Mouse (Mus musculus): ENCODE results near the gene Pcdh15.

The Pcdh15 gene

DNA sequence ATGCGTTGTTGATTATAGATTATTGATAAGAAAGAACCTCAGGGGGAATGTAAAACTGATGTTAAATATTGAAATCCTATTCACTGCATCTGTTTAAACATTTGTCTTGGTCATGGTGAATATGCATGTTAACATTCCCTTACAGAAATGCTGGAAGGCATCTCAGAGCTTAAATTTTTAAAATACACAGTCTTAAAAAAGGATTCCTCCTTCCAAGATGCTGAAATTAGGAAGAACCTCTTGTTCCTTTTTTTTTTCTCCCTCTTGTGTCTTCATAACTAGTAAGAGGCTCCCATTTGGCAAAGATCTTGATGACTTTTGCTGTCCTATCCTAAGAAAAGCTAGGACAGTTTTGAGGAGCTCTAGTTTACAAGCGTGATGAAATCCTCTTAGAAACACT lies 284.9 kb downstream of the Pcdh15 start:
- no peak for DNase-seq

DNA sequence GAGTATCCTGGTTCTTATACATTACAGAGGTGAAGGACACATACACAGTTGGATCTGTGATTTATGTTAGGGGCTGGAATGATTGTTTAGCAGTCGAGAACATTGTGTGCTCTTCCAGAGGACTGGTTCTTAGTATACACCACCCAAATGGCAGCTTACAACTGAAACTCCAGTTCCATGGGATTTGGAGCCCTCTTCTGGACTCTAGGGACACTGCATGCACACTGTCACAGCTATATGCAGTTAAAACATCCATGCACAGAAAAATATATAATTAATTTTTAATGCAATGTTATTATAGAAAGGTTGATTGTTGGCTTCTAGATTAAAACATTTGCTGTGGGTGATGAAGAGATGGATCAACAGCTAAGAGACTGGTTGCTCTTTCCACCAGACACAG lies 301.3 kb downstream of the Pcdh15 start:
- no peak for DNase-seq

DNA sequence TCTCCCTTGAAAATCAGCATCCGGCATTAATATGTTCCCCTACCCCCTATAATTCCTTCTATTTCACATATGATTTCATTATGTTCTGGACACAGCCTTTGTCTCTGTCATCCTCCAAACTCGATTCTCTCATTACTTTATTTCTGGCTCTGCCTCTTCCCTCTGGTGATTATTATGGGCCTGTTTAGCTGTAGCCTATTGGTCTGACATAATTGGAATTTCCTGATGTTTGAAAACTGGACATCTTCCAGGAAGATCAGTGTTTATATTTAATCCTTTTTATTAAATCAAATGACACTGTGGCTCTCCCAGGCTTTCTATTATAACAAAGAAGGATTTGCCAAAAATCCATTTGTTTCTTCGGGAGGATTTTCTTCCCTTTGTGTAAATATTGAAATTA lies 326.3 kb downstream of the Pcdh15 start:
- DNase-seq, result no peak

DNA sequence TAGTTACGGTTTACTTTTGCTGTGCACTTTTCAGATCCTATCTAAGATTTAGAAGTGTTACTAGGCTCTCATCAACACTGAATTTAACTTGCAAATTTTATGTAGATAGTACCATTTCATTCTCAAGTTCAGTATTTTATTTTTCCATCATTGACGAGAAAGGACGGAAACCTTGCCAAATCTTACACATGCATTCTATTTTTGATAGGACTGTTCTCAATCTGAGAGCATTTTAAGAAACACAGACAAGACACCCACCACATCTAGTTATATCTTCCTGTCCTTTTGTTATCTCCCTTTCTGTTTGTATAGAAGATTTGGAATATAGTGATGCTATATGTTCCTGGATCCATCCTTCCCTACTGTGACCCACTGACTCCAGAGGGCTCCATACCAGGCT lies 332.2 kb downstream of the Pcdh15 start:
- DNase-seq, result no peak

DNA sequence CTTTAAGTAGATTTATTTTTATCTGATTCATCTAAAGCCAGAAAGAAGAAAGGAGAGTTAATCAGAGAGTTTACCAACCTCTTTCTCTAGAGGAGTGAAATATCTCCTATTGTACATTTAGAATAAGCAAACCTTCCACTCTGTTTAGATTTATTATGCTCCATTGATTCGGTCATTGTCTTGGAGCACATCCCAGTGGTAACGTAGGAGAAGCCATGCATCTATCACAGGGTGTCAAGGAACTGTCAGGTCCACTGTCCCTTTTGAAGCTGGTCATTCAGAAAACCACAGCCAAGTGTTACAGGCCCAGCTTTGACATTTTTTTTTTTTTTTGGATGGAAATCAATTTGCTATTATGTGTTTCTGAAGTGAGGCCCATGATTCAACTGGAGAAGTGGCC lies 384.9 kb downstream of the Pcdh15 start:
- no peak for DNase-seq

DNA sequence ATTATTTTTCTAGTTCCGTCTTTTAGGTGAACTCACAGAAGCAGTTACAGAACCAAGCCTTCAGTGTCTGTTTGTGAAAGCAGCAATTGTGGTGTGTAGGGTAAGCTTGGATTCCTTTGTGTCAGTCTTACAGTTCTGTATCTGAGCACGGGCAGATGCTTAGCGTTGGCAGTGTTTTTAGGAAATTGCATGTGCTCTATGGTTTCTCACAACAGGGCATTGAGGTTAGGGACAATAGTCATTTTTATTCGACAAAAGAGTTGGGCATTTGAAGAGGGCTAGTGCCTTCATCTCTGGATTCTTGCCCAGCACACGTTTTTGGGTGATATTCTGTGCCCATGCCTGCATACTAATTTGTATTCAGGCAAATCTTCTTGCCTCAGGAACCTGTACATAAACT lies 392.5 kb downstream of the Pcdh15 start:
- no peak for DNase-seq

DNA sequence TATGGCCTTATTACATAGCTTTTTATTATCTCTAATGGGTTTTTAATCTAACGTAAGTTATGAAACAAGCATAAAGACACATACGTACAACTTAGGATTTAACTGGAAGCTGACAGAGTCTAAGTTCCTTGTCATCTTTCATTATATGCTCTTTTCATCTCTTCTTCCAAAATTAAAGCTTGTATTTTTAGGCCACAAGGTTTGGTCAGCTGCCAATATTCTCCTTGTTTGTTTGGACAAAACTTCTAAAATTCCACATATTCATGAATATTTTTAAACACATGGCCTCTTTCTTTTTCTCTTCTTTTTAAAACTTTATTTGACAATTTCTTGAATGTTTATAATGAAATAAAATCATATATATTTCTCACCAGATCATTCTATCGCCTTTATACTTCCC lies 415.7 kb downstream of the Pcdh15 start:
- no peak for DNase-seq

DNA sequence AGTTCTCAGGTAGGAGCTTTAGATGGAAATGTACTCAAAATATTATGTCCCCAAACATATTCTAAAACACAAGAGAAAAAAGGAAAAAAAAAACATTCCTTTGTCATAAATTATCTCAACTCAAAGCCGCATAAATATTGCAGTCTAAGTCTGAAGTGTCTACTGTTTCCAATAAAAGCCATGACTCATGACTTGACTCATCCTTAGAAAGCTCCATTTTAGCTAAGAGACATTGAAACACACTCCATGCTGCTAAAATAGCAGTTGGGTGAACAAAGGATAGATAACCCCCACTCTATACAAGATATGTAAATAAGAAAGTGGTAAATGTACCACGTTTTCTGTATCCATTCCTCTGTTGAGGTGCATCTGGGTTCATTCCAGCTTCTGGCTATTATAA lies 416.6 kb downstream of the Pcdh15 start:
- no peak for DNase-seq

DNA sequence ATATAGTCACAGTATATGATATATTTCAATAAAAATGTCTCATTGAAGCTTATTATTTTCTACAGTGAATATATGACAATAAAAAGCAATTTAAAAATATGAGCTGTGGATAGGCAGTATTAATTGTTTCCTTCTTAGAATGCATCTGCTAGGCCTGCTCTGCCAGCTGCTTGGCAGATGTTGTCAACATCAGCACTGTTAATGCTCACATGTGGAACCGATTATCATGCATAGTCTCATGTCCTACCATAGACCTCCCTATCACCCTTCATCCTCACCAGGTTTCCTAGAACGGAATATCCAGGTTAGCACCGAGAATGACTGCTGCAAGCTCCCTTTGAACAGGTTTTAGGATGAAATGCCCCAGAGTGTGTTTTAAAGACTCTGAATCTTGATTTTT lies 420.3 kb downstream of the Pcdh15 start:
- DNase-seq, result no peak

DNA sequence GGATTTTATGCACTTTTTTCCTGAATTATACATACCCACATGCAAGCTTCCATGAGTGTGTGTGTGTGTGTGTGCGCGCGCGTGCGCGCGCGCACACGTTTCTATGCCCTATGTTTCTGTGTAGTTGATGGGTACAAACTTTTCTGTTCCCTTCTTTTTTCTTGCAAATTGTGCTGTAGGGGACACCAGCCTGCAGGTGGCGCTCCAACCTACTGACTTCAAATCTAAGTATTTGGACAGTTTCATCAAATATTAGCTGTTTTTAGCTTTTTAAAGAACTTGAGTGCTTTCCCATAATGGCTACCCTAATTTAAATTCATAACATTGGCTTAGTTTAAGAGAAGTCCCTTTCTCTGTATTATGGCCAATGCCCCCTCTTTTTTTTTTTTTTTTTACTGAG lies 453.7 kb downstream of the Pcdh15 start:
- DNase-seq, result peak; percentile 26

DNA sequence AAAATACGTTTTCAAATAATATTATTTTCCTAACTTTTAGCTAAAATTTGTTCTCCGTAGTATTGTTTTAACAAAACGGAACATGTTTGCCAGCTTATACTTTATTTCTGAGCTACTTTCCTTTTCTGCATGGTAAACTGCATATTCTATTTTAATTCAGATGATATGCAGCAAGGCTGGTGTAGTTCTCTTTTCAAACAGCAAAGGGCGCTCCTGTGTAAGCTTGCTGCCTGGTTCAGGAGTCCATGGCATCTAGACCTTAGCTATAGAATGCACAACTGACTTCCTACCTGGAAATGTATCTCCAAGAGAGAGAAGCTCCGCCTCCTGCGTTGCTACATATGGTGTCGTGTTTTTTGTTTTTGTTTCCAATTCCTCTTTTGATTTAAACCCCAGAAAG lies 465.1 kb downstream of the Pcdh15 start:
- peak; percentile 27 for DNase-seq

DNA sequence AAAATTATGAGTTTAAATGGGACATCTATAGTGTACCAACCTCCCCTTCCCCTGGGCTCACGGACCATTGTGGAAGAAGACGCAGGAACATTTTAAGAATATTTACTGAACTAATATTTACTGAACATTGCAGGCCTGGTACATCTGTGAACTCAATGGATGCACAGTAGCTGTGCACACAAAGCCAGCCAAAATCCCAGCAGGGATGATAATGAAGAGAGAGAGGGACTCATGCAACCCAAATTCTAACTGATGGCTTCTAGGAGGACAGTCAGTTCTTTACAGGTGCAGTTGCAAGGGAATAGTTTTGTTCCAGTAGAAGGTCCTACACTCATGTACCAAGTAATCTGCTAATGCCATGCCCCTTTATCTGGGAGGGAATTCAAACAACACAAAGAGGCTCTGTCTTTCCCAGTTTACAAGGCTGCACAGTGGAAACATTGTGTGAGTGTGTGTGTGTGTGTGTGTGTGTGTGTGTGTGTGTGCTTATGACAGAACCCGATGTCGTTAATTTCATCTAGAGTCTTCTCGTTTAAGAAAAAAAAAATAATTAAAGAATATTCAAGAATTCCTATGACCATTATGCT lies 475.7 kb downstream of the Pcdh15 start:
- no peak for DNase-seq

DNA sequence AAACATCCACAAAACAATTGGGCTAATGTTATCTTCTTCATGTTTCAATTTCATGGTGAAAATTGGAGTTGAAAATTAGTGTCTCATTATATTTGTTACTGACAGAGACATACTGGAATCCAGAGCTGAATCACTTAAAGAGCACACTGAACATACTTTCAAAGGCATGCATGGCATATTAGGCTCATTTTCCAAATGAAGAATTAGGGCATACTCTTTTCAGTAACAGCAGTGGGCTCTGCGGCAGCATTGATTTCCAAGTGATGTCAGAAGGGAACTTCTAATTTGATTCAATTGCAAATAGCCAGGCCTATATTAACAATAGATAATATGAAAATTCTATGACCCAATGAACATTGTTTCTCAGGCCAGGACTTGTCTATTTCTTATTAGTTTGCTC lies 568.4 kb downstream of the Pcdh15 start:
- no peak for DNase-seq

DNA sequence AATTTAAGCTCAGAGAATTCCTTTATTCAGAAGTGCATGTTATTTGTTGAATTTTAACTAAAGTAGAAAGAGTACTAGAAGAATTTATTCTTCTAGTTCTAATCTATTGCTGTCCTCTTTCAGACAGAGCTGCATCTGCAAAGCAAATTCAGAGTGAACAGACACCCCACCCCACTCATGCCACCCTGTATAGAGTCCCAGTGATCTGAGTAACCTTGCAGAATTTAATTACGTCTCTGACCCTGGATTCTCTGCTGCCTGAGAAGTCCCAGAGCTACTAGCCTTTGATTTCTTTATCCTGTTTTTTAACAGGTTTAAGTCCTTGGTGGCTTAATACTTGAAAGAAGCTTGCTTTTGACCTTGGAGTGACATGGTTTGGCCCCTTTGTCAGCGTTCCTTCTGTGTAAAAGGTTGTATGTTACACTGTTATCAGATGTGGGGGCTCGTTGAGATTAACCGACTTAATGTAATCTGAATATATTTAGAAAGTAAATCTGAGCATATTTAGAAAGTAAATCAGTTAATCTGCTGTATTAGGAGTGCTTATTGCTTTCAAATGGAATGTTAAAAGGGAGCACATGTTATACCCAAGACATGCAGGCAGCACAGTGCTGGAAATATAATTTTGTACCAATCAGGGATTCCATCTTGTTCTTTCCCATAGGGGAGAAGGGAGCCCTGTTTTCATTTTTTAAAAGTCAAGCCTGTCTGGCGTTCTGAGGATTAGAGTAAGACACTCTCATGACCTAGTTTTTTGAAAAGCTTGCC lies 601.6 kb downstream of the Pcdh15 start:
- no peak for DNase-seq

DNA sequence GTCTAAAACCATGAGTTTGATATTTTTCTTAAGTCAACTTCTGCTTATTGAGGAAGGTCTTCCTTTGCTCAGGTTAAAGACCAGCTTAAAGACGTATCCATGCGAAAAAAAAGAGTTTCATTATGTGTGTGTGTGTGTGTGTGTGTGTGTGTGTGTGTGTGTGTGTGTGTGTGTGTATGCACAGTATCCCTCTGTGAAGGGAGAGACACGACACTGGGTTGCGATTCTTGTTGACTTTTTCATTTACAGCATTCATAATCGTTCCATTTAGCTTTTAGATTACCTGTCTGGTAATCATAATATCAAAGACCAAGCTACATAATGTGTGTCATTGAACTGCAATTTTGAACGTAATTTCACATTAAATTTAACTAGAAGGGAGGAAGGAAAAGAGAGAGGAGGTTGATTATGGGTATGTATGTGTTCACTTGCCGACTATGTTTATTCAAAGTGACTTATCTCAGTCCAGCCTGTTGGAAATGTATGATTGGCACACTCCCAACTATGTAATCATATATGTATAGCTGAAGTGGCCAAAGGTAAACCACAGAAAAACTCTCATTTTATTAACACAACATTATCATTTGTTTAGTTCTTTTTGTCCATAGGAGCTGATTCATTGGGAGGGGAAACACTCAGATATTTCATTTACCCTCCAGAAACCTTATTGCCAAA lies 626.6 kb downstream of the Pcdh15 start:
- no peak for DNase-seq

DNA sequence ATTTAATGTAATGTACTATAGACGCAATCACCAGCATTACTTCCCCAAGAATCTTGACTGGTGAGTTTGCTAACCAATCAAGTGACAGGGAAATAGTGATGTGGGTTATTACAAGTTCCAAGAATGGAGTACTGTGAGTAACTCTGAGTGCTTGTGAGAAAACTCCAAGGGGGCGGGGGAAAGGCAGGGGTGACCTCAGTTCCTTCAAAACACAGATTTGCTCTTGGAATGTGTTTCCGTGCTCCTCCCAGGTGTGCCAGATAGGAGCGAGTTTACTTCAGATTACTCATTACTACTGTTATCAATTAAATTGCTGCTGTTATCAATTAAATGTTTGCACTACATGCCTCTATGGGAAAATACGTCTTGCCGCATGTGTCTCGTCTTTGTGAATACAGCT lies 634.1 kb downstream of the Pcdh15 start:
- DNase-seq, result no peak

DNA sequence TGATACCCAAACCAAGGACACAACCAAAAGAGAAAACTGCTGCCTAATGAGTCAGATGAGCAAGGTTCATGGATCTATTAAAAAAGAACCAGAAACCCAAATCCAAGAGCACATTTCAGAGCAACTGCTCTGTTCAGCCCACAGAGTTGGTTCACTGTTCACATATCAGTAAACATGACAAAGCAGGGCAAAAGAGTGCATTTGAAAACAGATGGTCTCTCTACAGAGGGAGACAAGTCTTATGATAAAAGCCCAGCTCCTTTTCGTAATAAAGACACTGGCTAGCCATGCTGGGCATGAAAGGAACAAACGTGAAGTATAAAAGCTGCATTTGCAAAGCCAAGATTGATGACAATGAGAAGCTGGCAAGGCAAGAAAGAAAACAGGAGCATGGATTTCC lies 649.9 kb downstream of the Pcdh15 start:
- DNase-seq, result no peak

DNA sequence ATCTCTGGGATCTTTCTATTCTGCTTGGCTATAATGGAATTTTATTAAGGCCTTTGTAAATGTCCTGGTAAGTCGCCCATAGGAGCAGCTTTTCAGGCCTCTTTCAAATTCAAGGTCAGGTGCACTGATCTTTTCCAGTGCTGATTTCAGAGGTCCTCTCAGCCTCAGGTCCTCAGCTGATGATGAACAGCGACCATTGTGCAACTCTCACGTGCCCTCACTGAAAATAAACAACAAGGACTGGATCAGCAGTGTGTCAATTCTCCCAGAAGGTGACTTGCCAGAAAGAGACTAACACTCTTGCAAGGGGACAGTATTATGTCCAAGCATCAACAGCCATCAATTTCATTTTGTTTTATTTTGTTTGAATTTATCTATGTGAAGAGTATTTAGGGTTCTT lies 654.7 kb downstream of the Pcdh15 start:
- no peak for DNase-seq

DNA sequence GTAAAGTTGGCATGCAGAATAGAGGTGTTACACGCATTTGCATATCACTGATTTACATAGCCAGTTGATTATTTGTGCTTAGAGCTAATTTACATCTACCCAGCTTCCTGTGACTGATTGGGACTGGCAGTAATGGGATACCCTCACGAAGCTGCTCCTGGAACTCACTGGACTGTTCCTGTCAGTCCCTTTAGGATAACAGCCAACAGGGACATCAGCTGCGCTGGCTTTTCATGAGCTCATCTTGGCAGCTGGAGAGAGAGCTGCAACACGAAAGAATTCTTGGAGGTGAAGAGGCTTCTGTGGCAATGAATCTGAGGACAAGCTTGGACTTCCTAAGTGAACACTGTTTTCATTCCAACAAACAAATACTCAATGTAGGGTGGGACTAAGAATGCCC lies 683.8 kb downstream of the Pcdh15 start:
- DNase-seq, result no peak

DNA sequence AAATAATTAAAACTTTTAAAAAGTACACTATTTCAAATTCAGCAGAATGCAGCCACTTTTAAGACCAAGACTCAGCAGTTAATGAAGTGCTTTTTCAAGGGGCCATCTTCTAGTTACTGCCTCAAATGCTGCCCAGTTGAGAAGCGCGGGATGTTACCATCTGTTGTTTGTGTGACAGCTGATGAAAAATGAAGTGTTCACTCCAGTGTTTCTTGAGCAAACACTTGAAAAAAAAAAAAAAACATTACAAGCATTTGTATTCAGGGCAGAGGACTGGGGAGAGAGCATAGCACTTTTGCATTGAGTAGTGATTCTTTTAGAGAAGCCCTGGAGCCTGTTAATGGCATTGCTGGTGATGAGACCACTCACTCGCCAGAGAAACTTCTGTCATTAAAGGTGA lies 689.0 kb downstream of the Pcdh15 start:
- no peak for DNase-seq

DNA sequence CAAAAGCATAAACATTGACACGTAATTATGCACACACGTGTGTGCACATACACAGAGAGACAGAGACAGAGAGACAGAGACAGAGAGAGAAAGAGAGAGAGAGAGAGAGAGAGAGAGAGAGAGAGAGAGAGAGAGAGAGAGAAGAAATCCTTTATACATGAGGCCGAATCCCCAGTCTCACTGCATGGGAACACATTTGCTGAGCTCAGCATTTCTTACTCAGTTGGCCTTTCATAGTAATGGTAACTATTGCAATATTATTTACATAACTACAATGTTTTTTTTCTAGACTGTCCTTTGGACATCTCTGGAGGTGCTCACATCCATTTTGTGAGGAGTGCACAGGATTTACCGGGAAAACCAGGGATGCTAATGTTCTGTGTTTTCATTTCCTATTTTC lies 705.9 kb downstream of the Pcdh15 start:
- no peak for DNase-seq

DNA sequence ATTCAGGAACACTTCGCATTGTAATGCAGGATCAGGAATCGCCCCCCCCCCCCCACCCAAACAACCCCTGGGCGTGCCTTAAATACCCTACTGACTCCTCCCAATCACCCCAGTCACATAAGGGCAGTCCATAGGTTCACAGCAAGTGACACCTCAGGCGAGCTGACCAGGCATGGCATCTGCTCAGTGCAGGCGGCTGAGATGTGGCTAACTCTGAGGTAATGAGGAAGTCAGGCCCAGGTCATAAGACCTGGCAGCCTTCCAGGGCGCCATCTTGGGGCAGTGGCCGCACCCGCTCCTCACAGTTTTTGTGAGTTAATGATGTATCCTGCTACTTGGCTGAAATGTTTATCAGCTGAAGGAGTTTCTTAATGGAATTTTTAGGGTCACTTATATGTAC lies 713.2 kb downstream of the Pcdh15 start:
- DNase-seq, result no peak

DNA sequence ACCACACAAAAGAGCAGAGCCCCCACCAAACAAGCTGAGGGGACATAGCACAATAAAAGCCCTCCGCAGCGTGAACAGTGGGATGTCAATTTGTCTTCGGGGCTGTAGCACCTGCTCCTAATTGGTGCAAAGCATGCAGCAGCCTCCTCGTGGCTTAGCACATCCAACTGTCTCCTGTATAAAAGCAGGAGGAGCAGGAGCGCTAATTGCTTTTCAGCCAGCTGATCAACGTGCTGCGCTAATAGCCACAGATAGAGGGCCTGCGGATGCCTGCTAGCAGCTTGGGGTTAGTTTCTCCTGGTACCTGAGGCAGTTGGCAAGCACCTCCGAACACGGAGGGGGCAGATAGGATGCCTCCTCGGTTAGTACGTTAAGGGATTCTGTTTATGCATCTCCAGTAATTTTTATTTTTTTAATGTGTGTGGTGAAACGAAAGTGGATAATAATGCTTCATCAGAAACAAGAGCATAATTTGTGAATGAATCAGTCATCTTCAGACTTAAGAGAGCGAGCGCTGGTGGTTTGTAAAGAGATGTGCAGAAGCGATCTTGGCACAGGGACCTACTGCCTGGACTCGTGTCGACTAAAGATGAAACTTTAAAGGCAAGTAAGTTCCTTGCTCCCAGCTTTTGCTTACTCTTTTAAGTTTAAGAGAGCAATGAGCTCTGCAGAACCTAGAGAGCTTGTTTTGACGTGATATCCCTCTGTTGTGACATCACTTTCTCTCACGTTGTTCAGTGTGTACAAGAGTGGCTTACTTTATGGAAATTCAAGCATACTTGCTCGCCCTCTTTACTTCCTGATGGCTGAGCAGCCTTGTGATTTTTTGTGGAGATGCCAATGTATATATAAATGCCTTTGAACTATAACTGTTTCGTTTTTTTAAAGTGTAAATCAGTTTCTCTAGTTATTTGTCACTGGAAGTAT lies 722.8 kb downstream of the Pcdh15 start:
- peak; percentile 15 for DNase-seq
